ENCODE assay signal across 8 mouse cellular contexts in the genomic region with DNA sequence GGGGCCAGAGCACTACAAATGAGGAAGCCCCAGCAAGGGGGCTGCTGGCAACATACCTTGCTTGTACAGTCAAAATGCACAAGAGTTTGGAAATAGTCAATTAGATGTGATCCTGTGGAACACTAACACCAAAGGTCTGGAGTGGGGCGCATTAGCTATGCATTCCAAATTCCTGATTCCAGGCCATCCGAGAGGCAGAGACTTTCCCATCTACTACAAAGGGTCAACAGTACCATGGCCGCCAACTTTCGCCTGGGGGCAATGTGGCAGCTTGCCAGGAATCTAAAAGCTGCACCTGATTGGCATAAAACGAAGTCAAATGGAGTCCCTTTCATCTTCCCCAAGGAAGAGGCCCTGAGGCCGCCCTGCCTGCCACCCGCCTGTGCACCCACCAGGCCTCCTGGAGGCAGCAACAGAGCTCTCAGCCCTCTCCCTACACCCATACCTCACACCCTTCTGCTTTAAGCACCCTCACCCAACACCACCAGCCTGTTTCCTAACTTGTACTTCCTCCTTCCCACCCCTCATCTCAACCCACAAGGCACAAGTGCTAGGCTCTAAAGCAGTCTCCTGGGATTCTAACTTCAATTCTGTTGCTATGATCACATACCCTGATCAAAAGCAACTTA. TPM values are rescaled to one million over a fixed set of nuclear protein-coding genes. Genes with fewer than 3 reads are reported as not detected.
A peak's percentile ranks its signal among the peaks of the same experiment; 100 is the strongest.
DNase-seq lines count a peak whose midpoint lies in the region; ATAC-seq lines count a peak whose summit lies in the region.
"Had no signal": no experiment of that assay in that cellular context is flagged by ENCODE, and none has a peak within 500 bp of the region (broad histone marks: within the 10 kb centered on the region; RNA-seq: fewer than 3 reads in every experiment).

No protein-coding gene starts in this region.

- no peak for ATAC-seq in forebrain, embryonic 12.5 days (ENCODE audit: low FRiP score)
- ATAC-seq in kidney, embryonic 16.5 days (ENCODE audit: low FRiP score, low TSS enrichment), result peak; percentile 73
- ATAC-seq in CD4-positive, CD25-positive, alpha-beta regulatory T cell, adult 4 months, result no peak
- ATAC-seq: intestine, postnatal 0 days had no signal

- no peaks in the 10 kb centered on the region for H3K27me3 ChIP-seq in forebrain, embryonic 12.5 days
- no peaks in the 10 kb centered on the region for H3K27me3 ChIP-seq in kidney, embryonic 16.5 days (ENCODE audit: insufficient read depth, low read length)

- 0 out of 2 replicates have a peak overlapping the region, but pooled peaks have one; percentile 19 for H3K27ac ChIP-seq in forebrain, embryonic 12.5 days
- peak overlapping the region; percentile 80 for H3K27ac ChIP-seq in kidney, embryonic 16.5 days (ENCODE audit: low read length)

- DNase-seq in thymus, postnatal 14 days, result peak; percentile 18
- no peak for DNase-seq in thymus, postnatal 0 days (ENCODE audit: low spot score)
- no peak for DNase-seq in heart, postnatal 14 days
- no peak for DNase-seq in frontal cortex, postnatal 25 days (ENCODE audit: low spot score in 2 of 2)

- H3K4me2 ChIP-seq in forebrain, embryonic 12.5 days, result no peak overlapping the region
- H3K4me2 ChIP-seq in kidney, embryonic 16.5 days (replicated peaks; ENCODE audit: low read depth, low read length), result no peak overlapping the region

- no peak overlapping the region for H3K4me3 ChIP-seq in forebrain, embryonic 12.5 days (replicated peaks)
- no peak overlapping the region for H3K4me3 ChIP-seq in kidney, embryonic 16.5 days (ENCODE audit: low read length)

- H3K36me3 ChIP-seq in forebrain, embryonic 12.5 days (replicated peaks), result no peaks in the 10 kb centered on the region
- no peaks in the 10 kb centered on the region for H3K36me3 ChIP-seq in kidney, embryonic 16.5 days (ENCODE audit: insufficient read depth, low read length)

- peaks cover 9% of the 10 kb centered on the region for H3K4me1 ChIP-seq in forebrain, embryonic 12.5 days
- peaks cover 9% of the 10 kb centered on the region; the same call in 1 of the 2 replicates for H3K4me1 ChIP-seq in kidney, embryonic 16.5 days (ENCODE audit: insufficient read depth, low read length)

- intact Hi-C loops in heart, postnatal 14 days (cut with DNase I), result no loop called here

- 59% methylated on average over 7 of the region's 7 CpGs for WGBS in forebrain, embryonic 12.5 days
- 66% methylated on average over 7 of the region's 7 CpGs for WGBS in kidney, embryonic 16.5 days

- H3K9ac ChIP-seq in forebrain, embryonic 12.5 days, result no peak overlapping the region
- H3K9ac ChIP-seq in kidney, embryonic 16.5 days (replicated peaks; ENCODE audit: low read length), result no peak overlapping the region

- no peaks in the 10 kb centered on the region for H3K9me3 ChIP-seq in forebrain, embryonic 12.5 days
- no peaks in the 10 kb centered on the region for H3K9me3 ChIP-seq in kidney, embryonic 16.5 days (ENCODE audit: low read length)

RNA-seq across cellular contexts. Expression of gene Eefsec, which starts 30.1 kb away (rescaled TPM):
- polyA plus RNA-seq in thymus, postnatal 0 days (2015; fragmentation: Nextera tagmentation; extraction: Ambion mirVana), result 107 and 117 TPM in 2 replicates
- polyA plus RNA-seq in forebrain, embryonic 12.5 days (2016; fragmentation: Nextera tagmentation; extraction: Ambion mirVana), result 33.7 and 34.7 TPM in 2 replicates
- polyA plus RNA-seq in kidney, embryonic 16.5 days (2015; fragmentation: Nextera tagmentation; extraction: Ambion mirVana), result 36.8 and 40.7 TPM in 2 replicates
- 1 to 10 TPM; 9.0 to 9.5 TPM for total RNA-seq in heart, postnatal 14 days (2021)
- 10 to 100 TPM; 30.4 to 42.0 TPM for polyA plus RNA-seq in CD4-positive, CD25-positive, alpha-beta regulatory T cell, adult 4 months (2017; shearing (Covaris generic))

RNA-seq across cellular contexts. Expression of gene Ruvbl1, which starts 49.0 kb away (rescaled TPM):
- polyA plus RNA-seq in thymus, postnatal 0 days (2015; fragmentation: Nextera tagmentation; extraction: Ambion mirVana), result 126 and 147 TPM in 2 replicates
- 138 TPM in 2 replicates for polyA plus RNA-seq in forebrain, embryonic 12.5 days (2016; fragmentation: Nextera tagmentation; extraction: Ambion mirVana)
- 166 and 186 TPM in 2 replicates for polyA plus RNA-seq in kidney, embryonic 16.5 days (2015; fragmentation: Nextera tagmentation; extraction: Ambion mirVana)
- 10 to 100 TPM; 18.7 to 18.9 TPM for total RNA-seq in heart, postnatal 14 days (2021)
- 10 to 100 TPM; 62.1 to 85.0 TPM for polyA plus RNA-seq in CD4-positive, CD25-positive, alpha-beta regulatory T cell, adult 4 months (2017; shearing (Covaris generic))
